Mouse (Mus musculus) limb, embryonic 14.5 days (tissue): ENCODE data around the gene Trim17. TPM values are rescaled to one million over a fixed set of nuclear protein-coding genes. Genes with fewer than 3 reads are reported as not detected.

ENCODE experiments used
- ATAC-seq: fragments of 200-750 bp; cut with Nextera tagmentation; 2 replicates; pipeline ENCODE4 v1.8.0; 2017; ENCODE audit warnings: low read depth, moderate number of reproducible peaks, moderate TSS enrichment; ENCODE audit not compliant: low FRiP score
- DNase-seq: peaks from one replicate; pipeline ENCODE4 v3.0.0-alpha.2; 2015; ENCODE audit warnings: low spot score
- H3K27ac ChIP-seq: fragments of 300-500 bp; sonication (generic); replicated peaks from 2 replicates; pipeline ENCODE4 v1.5.1; 2014; ENCODE audit warnings: low read depth, mild to moderate bottlenecking, low read length, moderate library complexity, mixed read lengths
- H3K27me3 ChIP-seq: fragments of 300-500 bp; sonication (generic); 2 replicates; pipeline ENCODE4 v1.6.1; 2014; ENCODE audit warnings: low read length, mixed read lengths; ENCODE audit not compliant: control insufficient read depth, insufficient read depth
- H3K36me3 ChIP-seq: fragments of 300-500 bp; sonication (generic); 2 replicates; pipeline ENCODE4 v1.6.1; 2014; ENCODE audit warnings: mild to moderate bottlenecking, low read length, moderate library complexity, mixed read lengths; ENCODE audit not compliant: control insufficient read depth, insufficient read depth
- H3K4me1 ChIP-seq: fragments of 300-500 bp; sonication (generic); 2 replicates; pipeline ENCODE4 v1.6.1; 2014; ENCODE audit warnings: antibody characterized with exemption, low read length, mixed read lengths; ENCODE audit not compliant: control insufficient read depth, insufficient read depth
- H3K4me2 ChIP-seq: fragments of 300-500 bp; sonication (generic); replicated peaks from 2 replicates; pipeline ENCODE4 v1.6.1; 2014; ENCODE audit warnings: low read depth, mild to moderate bottlenecking, low read length, moderate library complexity; ENCODE audit not compliant: severe bottlenecking
- H3K4me3 ChIP-seq: fragments of 300-500 bp; sonication (generic); replicated peaks from 2 replicates; pipeline ENCODE4 v1.5.1; 2014; ENCODE audit warnings: low read length
- H3K9ac ChIP-seq: fragments of 300-500 bp; sonication (generic); 2 replicates; pipeline ENCODE4 v1.6.1; 2014; ENCODE audit warnings: mild to moderate bottlenecking, low read depth, low read length, moderate library complexity; ENCODE audit not compliant: severe bottlenecking
- H3K9me3 ChIP-seq: fragments of 300-500 bp; sonication (generic); 2 replicates; pipeline ENCODE4 v1.6.1; 2016; ENCODE audit warnings: low read length; ENCODE audit not compliant: control insufficient read depth
- POLR2A ChIP-seq: fragments of 200-500 bp; IDR thresholded peaks from 2 replicates; pipeline ENCODE4 v1.8.0; 2012; ENCODE audit warnings: inconsistent platforms, mild to moderate bottlenecking, moderate library complexity, borderline replicate concordance; ENCODE audit not compliant: insufficient read depth, insufficient read length; ENCODE audit errors: extremely low read depth
- WGBS: fragments of 180-500 bp; shearing (Covaris S2); extraction: QIAGEN DNeasy Blood & Tissue Kit; methylation state at CpG from one replicate; pipeline ENCODE4 v1.1.7; 2014; 5-methylcytosine and 5-hydroxymethylcytosine counted together
- polyA plus RNA-seq, 2 experiments: library from polyadenylated mRNA; depleted of rRNA in 1 of 2; stranded (reverse) in 1 of 2; unstranded in 1 of 2; fragments of >200 nt; fragmentation: Nextera tagmentation in 1 of 2; extraction: Ambion mirVana in 1 of 2; gene quantifications; 2 replicates each; pipeline versions ENCODE4 v1.2.1 to v1.2.3; 2012 to 2014

The Trim17 gene
- polyA plus RNA-seq, 2 experiments: 0.87 to 1.2 TPM

GRCm38 (mm10) chr11:58985299-58985917 lies 30.9 kb downstream of the Trim17 start:
- Histone ChIP-seq H3K9ac (no peak overlapping the region), H3K9me3 (no peaks in the 10 kb centered on the region), H3K4me2 (no peak overlapping the region), H3K27me3 (no peaks in the 10 kb centered on the region), H3K27ac (no peak overlapping the region), H3K36me3 (peaks cover 87% of the 10 kb centered on the region), H3K4me1 (no peaks in the 10 kb centered on the region), H3K4me3 (no peak overlapping the region)
- ATAC-seq: no peak
- WGBS: 94% methylated on average over 3 of the region's 3 CpGs
- TF ChIP-seq POLR2A: no peak
- DNase-seq: no peak

- Histone ChIP-seq H3K9ac (no peak overlapping the region), H3K27ac (no peak overlapping the region), H3K4me1 (no peaks in the 10 kb centered on the region), H3K4me2 (no peak overlapping the region), H3K36me3 (peaks cover 72% of the 10 kb centered on the region), H3K9me3 (no peaks in the 10 kb centered on the region), H3K27me3 (0 out of 2 replicates have a peak, but pooled peaks cover under 1% of the 10 kb centered on the region), H3K4me3 (no peak overlapping the region)
- ATAC-seq (no peak), DNase-seq (no peak)
- WGBS: 96% methylated on average over 4 of the region's 4 CpGs
- no peak for TF ChIP-seq POLR2A
Observed at GRCm38 (mm10) chr11:58989166-58989565, 34.7 kb downstream of the Trim17 start.

DNA sequence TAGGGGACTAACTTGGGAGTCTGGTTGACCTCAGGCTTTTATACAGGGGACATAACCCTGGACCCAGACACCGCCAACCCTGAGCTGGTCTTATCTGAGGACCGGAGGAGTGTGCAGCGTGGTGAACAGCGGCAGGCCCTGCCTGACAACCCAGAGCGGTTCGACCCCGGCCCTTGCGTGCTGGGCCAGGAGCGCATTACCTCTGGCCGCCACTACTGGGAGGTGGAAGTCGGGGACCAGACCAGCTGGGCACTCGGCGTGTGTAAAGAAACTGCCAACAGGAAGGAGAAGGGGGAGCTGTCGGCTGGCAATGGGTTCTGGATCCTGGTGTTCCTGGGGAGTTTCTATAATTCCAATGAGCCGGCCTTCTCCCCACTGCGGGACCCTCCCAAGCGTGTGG lies 35.7 kb downstream of the Trim17 start:
- TF ChIP-seq POLR2A: no peak
- ATAC-seq (no peak), DNase-seq (no peak)
- Histone ChIP-seq H3K27ac (no peak overlapping the region), H3K27me3 (0 out of 2 replicates have a peak, but pooled peaks cover 9% of the 10 kb centered on the region), H3K4me1 (no peaks in the 10 kb centered on the region), H3K9me3 (no peaks in the 10 kb centered on the region), H3K4me3 (no peak overlapping the region), H3K9ac (no peak overlapping the region), H3K4me2 (no peak overlapping the region), H3K36me3 (peaks cover 62% of the 10 kb centered on the region)
- 86% methylated on average over 17 of the region's 17 CpGs for WGBS

GRCm38 (mm10) chr11:58990794-58991193 lies 36.3 kb downstream of the Trim17 start:
- H3K9me3 ChIP-seq: no peaks in the 10 kb centered on the region
- TF ChIP-seq POLR2A: no peak
- H3K27me3 ChIP-seq: 0 out of 2 replicates have a peak, but pooled peaks cover 9% of the 10 kb centered on the region
- DNase-seq (no peak), ATAC-seq (no peak)
- no peak overlapping the region for H3K27ac ChIP-seq
- no peak overlapping the region for H3K4me3 ChIP-seq
- H3K4me2 ChIP-seq: no peak overlapping the region
- no peaks in the 10 kb centered on the region for H3K4me1 ChIP-seq
- peaks cover 56% of the 10 kb centered on the region for H3K36me3 ChIP-seq
- H3K9ac ChIP-seq: no peak overlapping the region
- WGBS: 86% methylated on average over 9 of the region's 9 CpGs

DNA sequence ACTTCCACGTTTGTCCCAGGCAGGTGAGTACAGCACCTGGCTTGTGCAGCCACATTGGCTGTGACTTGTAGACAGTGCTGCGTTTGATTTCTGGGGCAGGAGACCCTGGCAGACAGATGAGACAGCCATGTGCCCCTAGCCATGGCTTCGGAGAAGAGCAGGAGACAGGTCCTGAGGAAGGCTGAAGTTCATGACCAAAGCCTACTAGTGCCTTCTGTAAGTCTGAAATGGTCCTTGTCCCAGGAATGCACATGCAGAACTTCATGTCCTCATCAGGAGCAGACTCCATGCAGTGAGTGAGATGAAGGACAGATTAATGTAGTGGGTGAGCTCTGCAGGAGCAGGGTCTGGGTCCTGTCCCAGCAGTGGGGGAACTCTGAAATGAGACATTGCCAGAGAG lies 37.4 kb downstream of the Trim17 start:
- ATAC-seq: no peak
- peaks cover 45% of the 10 kb centered on the region for H3K36me3 ChIP-seq
- no peak overlapping the region for H3K4me3 ChIP-seq
- no peak overlapping the region for H3K4me2 ChIP-seq
- no peak for TF ChIP-seq POLR2A
- H3K9ac ChIP-seq: no peak overlapping the region
- whole genome bisulfite sequencing: 78% methylated on average over 3 of the region's 3 CpGs
- no peak overlapping the region for H3K27ac ChIP-seq
- H3K4me1 ChIP-seq: no peaks in the 10 kb centered on the region
- 0 out of 2 replicates have a peak, but pooled peaks cover 9% of the 10 kb centered on the region for H3K27me3 ChIP-seq
- DNase-seq: no peak
- no peaks in the 10 kb centered on the region for H3K9me3 ChIP-seq
